Mouse (Mus musculus) heart, postnatal 10 days (tissue): ENCODE results near the gene Ptbp2. TPM values are rescaled to one million over a fixed set of nuclear protein-coding genes. Genes with fewer than 3 reads are reported as not detected.

ENCODE experiments used
- DNase-seq, 2 experiments: peaks; one replicate each; pipeline ENCODE4 v3.0.0; 2021
- intact Hi-C: fragments of 180-260 bp; cut with DNase I; formaldehyde crosslinking; loops from one replicate; pipeline ENCODE4 v1.15.1; 2025
- microRNA-seq, 2 experiments: library from miRNA; unstranded; fragments of <30 nt; microRNA quantifications; one replicate each; pipeline ENCODE4 v1.2.0; 2022
- total RNA-seq, 2 experiments: library from RNA; stranded (reverse); gene quantifications; 2 replicates each; pipeline ENCODE4 v1.2.3; 2021

Gene Ptbp2
- total RNA-seq, 2 experiments from 2014 or later = 35.7 to 39.4 TPM

DNA sequence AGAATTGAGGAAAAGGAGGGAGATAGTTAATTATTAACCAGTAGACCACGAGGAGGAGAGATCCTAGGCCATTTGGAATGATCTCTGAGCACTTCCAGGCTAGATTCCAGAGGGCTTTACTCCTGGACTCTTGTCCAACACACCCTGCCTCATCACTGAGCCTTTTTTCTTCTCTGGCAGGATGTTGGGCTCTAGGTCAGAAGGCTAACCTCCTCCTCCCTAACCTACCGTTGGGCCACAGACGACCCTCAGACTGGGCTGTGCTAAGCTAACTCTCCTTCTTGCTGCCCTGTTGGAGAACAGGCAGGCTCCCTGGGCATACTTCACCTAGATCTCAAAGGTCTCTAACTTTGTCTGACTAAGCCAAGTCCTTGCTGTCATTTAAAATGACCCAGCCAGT, 82.8 kb downstream of the Ptbp2 start:
- intact Hi-C loops = no loop called here
- DNase-seq = no peak

DNA sequence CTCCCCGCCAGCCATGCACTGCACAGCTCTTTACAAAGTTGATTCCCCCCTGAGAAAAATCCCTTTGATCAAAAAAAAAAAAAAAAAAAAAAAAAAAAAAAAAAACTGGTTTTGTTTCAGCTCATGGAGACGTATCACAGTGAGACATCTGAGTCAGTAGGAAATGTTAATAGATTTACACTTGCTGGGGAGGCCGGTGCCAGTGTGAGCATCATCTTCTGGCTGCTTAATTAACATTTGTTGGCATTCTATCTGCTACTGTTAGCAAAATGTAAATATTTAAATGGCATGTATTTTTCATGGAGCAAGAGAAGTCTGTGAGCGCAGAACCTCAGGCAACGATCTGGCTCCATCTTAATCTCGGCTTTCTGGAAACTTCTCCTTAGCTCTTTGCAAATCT, 99.5 kb downstream of the Ptbp2 start:
- intact Hi-C loops = no loop called here
- DNase-seq = no peak

Small RNAs within 50 kb of the gene (microRNA-seq; reads per million reads assigned to microRNA genes)
- gene Gm24744 = 0 reads per million in 2 experiments
